Mouse (Mus musculus) olfactory bulb, adult 2 months (tissue): ENCODE data around the gene Narfl.

Experiments
- CTCF ChIP-seq: fragments of 200-500 bp; IDR thresholded peaks from 2 replicates; pipeline ENCODE4 v1.5.1; 2012; ENCODE audit warnings: low read depth, mild to moderate bottlenecking, low read length, moderate library complexity; ENCODE audit not compliant: insufficient read depth
- POLR2A ChIP-seq: fragments of 200-500 bp; IDR thresholded peaks from 2 replicates; pipeline ENCODE4 v1.6.1; 2012; ENCODE audit warnings: mild to moderate bottlenecking, low read depth, low read length, moderate library complexity; ENCODE audit not compliant: insufficient read depth

DNA sequence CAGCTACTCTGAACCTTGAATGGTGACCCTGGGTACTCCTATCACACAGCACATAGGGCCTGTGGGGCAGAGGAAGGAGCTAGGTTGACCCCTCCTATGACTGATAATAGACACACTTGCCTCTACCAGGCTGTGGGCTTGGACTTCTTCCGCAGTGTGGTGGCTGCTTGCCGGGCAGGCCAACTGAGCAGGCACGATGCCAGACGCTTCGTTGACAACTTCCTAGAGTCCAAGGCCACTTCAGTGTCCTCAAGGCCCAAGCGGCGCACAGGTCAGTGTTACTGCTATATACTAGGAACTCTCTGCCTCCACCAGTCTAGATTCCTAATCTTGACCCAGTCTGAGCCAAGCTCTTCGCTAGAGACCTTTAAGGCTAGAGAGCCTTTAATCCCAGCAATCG is 29.7 kb upstream of the Narfl start:
- TF ChIP-seq CTCF: no peak
- TF ChIP-seq POLR2A: no peak
